Mouse (Mus musculus) ovary, postnatal 14 days (tissue): ENCODE results near the gene Selenbp1.
A peak's percentile ranks its signal among the peaks of the same experiment; 100 is the strongest.
"Not testable (repeated sequence)": the region's sequence is repeated elsewhere in the genome, so short reads cannot be mapped to it uniquely, and the experiment has no call there.

ENCODE experiments used
- DNase-seq: peaks from one replicate; pipeline ENCODE4 v3.0.0; 2022; ENCODE audit warnings: low spot score

Selenbp1 gene

DNA sequence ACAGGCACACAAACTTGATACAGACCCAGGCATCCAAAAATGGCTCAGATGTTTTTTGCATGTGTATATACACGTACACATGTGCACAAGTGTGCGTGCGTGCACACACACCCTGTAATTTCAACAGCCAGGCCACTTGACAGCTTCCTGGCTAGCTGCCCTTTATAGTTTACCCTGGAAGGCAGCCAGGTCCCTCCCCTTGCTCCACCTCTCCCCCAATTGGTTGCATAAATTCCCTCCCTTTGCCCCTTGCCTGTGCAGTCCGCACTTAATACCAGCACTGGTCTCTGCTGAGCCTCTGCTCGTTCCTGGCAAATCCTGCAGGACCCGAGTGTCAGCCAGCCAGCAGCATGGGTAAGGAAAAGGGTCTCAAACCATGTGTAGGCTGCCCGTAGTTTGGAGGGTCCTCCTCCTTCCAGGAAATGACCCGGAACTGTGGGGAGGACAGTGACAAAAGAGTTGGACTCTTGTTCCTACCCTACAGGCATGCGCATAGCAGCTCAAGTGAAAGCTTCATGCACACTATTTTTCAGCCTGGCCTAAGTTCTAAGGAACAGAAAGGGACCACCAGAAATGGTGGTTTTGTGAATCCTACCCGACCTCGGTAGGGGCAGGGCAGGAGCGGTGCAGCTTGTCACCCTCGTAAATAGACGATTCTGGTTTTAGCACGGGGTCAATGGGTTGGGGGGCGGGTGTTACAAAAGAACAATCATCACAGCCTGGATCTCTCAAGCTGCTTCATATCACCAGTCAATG, at the start of gene Selenbp1:
TSS of gene Selenbp1 (plus strand) at position 248 of the 756 bp plus-strand sequence.
- DNase-seq: peak; percentile 89

DNA sequence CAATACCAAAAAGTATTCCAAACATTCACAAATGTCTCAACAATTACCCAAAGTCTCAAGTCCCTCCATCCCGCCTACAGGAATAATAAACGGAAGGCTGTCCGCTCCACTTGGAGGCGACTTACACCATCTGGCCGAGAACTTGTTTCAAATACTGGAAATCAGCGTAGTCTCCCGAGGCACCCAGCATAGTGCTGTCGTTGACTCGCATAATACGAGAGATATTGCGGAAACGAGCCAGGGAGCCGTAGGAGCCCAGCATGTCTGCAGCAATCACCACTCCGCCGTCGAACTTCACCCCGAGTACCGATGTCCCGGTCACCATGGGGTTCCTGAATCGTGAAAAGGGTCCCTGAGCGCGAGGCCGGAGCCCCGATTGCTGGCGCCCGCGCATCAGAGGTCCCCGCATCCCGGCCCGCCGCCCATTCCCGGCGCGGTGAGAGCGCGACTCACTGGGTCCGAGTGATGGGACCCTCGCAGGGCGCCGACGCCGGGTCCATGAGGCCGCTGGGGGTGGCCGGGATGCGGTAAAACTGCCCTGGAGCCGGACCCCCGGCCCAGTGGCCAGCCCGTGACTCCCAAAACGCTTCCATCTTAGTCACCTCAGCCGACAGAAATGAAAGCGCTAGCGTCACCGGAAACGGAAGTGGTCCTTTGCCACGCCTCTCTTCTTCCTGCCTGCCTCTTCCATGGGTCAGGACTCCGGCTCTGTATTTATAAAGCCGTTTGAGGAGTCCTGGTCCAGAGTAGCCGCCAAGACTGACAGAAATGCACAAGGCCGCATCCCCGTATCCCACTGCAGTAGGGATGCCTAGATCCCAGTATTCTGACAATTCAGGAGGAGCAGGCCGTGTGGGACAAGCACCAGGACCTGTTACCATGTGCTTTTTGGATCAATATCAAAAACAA, 46.3 kb upstream of the Selenbp1 start, which contains the start of gene Psmb4:
TSS of gene Psmb4 (minus strand) at position 646 of the 909 bp plus-strand sequence.
- peak; percentile 79 for DNase-seq

DNA sequence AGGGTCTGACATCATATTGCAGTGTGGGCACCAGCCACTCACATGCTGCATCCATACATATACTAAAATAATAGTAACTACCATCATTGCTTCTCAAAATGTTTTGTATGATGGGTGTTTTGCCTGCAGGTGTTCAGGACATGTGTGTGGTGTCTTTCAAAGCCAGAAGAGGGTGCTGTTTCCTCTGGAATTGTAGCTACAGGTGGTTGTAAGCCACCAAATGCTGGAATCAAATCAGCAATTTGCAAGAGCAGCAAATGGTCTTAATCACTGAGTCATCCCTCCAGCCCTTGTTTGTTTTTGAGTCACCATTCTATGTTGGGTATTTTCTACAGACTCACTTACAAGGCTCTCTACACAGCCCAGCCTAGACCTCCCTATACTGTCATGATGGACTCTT, 44.3 kb upstream of the Selenbp1 start:
- peak; percentile 31 for DNase-seq

- no peak for DNase-seq
Observed at GRCm38 (mm10) chr3:94894076-94894475, 38.8 kb upstream of the Selenbp1 start.

DNA sequence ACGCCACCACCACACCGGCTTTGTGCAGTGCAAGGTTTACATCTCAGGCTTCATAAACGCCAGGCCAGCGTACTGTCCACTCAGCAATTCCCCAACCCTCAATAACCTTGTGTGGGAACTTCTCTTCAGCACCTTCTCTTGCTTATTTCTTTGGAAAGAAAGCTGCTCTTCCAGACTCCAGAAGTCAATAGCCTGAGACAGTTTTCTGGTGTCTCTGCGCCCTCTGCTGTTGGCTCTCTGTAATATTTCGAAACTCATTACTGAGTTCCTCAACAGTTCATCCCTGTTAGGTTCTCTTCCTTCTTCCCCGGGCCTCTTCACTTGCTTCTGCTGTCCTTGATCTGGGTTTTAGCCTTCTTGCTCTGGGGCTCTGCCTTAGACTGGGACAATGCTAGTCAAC, 30.1 kb upstream of the Selenbp1 start:
- peak; percentile 52 for DNase-seq

- DNase-seq: not testable (repeated sequence)
Observed at GRCm38 (mm10) chr3:94904759-94905158, 28.1 kb upstream of the Selenbp1 start.

- DNase-seq: no peak
Observed at GRCm38 (mm10) chr3:94906482-94906881, 26.4 kb upstream of the Selenbp1 start.

DNA sequence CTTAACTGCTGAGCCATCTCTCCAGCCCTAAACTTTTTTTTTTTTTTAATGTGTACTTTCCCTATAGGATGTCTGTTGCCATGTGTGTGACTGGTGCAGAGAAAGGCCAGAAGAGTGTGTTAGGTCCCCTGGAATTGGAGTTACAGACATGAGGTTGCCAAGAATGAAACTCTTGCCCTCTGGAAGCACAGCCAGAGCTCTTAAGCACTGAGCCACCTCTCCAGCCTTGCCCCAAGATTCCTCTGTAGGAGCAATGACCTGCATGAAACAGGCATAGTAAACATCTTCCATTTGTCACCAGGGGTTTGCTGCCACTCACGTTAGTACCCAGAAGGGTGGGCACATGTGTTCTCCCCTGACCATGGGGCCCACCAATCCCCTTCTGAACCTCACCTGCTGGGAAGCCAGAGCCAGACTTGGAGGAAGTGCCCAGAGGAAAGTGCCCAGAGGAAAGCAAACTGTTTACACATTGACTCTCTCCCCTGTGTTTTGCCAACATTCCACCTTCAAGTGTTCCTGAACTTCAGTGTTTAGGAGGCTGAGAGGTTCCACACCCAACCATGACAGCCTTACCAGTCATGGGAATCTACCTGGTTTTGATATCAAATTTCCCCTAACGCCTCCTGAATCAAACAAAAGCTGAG, 21.7 kb upstream of the Selenbp1 start:
- no peak for DNase-seq

DNA sequence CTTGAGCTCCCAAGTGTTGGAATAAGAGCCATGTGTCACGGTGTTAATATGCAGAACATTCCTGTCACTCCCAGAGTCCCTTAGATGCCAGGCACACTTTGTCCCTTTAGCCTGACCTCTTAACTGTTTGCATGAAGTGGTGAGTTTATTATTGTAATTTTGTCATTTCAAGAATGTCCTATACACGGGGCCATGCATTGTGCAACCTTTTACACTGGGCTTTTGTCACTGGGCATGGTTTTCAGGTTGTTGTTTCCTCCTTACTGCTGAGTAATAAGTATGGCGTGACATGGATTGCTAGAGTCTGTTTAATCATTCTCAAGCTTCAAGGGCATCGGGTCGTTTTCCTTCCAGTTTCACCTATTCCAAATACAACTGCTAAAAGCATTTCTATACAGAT, 19.1 kb upstream of the Selenbp1 start:
- DNase-seq: no peak

DNA sequence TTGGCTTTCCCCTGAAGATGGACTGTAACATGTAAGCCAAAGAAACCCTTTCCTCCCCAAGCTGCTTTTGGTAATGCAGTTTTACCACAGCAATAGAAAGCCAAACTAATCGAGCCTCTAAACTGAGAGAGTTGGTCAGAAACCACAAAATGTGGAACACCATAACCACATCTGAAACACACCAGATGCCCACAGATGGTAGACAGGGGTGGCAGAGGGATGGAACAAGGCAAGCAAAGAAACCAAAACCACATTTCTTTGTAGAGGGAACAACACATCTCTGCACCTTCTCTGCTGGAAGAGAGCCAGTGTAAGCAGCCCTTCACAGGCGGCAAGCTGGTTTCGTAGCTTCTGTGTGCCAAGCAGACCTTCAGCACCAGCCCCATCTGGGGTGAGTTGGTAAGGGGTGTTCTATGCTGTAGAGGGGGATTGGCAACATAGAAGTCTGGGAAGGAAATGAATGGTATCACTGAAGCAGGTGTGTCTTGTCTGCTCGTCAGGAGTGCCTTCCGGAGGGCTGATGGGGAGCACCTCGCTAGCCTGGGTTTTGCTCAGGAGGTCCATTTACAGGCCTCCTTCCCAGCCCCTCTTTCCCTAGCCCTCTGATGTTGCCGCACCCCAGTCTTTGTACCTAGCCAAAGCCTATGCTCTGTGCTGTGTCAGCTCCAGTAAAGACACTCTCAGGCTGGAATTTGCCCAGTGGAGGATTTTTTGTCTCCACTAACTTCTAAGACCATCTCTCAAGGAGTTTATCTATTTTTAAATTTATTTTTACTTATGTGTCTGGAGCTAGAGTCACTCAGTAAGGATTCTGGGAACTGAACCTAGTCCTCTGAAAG, 16.7 kb upstream of the Selenbp1 start:
- DNase-seq: no peak

DNA sequence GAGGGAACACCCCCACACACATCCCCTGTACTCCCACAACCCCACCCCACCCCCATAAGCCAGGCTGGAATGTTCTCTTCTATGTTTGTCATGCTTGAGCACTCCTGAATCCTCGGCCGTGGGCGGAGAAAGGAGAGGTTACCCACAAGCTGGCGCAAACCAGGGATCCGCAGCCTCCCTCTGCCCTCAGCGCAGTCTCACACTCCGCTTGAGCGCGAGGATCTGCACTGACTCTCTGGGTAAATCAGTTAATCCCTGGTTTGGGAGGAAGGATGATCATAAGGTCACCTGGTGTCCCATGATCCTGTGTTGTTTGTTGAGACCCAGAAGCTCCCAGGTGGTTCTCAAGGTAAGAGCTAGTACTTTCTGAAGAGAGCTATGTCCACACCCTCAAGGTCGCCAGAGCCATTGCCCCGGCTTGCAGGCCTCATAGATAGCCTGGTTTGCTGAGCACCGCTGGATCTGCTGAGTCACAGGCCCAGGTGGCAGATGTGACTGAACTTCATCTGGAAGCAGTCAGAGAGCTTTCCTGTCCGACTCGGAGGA, 15.0 kb upstream of the Selenbp1 start:
- DNase-seq: no peak

- no peak for DNase-seq
Observed at GRCm38 (mm10) chr3:94918845-94919244, 14.0 kb upstream of the Selenbp1 start.

DNA sequence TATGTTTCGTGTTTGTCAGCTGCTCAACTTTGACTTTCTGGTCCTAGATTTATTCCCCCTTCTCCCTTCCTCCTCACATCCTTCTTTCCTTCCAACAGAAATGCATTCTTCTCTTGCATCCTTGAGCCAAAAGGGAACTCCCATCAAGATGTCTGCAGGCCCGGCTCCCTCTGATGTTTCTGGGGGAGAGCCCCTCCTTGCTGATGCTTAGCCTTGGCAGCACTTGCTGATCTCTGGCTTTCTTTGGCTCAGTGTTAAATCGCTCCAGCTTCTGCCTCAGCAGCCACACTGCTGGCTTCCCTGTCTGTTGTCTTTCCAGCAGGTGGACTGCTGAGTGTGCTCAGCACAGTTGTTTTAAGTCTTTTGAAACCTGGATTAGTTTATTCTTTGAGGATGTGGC, 11.8 kb upstream of the Selenbp1 start:
- peak; percentile 37 for DNase-seq

DNA sequence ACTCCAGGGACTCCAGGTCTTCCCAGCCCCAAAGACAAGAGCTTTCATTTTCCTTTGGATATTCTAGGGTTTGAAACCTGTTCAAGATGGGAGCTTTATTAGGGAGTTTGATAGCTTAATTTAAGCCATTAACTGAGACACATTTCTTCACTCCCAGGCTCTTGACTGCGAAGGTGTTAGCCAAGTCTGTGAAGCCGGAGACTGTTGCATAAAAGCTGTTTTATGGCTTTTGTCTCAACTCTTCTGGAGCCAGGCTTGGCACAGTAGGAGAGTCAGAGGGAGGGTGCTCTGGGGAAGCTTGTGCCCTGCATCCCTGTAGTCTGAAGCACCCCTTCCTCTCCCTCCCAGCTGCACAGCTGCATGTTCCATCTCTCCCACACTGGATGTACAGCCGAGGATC, 10.5 kb upstream of the Selenbp1 start:
- DNase-seq: no peak

DNA sequence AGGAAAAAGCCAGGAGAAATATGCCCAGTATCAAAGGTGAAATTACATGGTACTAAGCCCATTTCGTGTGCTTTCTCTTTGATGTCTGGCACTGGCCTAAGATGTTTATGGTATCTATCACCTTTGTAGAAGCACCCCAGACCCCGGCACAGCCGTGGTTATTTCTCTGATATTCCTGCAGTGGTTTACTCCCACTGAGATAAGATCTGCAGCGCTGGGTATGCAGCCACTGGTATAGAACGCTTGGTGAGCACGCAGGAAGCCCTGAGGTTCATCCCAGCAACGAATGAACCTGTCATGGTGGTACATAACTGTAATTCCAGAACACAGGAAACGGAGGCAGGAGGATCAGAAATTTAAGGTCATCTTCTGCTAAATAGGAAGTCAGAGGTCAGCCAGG, 8.2 kb upstream of the Selenbp1 start:
- DNase-seq: no peak

- DNase-seq: not testable (repeated sequence)
Observed at GRCm38 (mm10) chr3:94926301-94926736, 6.5 kb upstream of the Selenbp1 start.

DNA sequence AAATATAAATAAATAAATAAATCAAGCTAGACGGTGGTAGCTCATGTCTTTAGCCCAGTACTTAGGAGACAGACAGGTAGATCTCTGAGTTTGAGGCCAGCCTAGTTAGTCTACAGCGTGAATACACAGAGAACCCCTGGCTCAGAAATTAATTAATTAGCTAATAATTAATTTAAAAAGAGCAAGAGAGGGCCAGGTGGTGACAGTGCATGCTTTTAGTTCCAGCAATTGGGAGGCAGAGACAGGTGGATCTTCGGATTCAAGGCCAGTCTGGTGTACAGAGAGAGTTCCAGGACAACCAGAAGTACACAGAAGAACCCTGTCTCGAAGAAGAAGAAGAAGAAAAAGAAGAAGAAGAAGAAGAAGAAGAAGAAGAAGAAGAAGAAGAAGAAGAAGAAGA, 3.9 kb upstream of the Selenbp1 start:
- DNase-seq: not testable (repeated sequence)

DNA sequence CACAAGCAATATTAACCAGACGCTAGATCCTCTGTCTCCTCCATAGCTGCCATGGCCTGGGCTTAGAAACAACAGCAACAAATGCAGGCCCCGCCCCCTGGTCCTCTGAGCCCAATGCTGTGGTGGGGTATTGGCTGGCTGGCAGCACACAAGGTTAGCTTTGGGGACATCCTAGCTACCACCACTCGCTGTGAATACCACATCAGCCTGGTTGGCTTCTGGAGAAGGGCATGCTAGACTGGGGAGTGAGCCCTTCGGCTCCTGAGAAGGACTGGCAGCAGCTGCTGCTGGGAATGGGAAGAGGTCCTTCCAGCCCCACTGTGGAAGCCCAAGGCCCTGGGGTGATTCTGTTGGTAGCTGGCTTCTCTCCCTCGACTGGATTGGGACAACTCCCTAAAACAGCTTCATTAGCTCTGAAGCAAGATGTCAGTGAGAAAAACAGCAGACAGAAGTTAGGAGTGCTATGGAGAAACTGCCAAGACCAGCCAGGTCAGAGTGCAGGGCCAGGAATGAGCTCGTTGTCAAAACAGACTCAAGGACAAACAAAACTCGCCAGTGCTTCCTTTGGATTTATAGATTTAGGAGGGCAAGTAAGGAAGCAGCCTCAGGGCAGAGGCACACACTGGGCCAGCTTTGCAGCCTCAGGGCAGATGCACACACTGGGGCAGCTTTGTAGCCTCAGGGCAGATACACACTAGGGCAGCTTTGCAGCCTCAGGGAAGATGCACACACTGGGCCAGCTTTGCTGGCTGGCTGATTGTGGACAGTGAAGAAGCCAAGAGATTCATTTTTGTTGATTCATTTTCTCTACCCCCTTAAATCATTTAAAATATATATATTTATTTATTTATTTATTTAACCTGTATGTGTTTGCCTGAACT, 2.2 kb upstream of the Selenbp1 start:
- DNase-seq: not testable (repeated sequence)

GRCm38 (mm10) chr3:94931427-94932082, 1.3 kb upstream of the Selenbp1 start:
- DNase-seq: not testable (repeated sequence)

GRCm38 (mm10) chr3:94932279-94932678, 577 bp upstream of the Selenbp1 start:
- not testable (repeated sequence) for DNase-seq
